Comparison of ENCODE assay signal across 16 mouse cellular contexts in genomic region chr9:75532461-75532860, GRCm38 (mm10).
"Had no signal": no experiment of that assay in that cellular context is flagged by ENCODE, and none has a peak within 500 bp of the region (broad histone marks: within the 10 kb centered on the region; RNA-seq: fewer than 3 reads in every experiment).

No protein-coding gene starts in this region.

- DNase-seq: lung, adult 2 months; lung, postnatal 14 days; lung, postnatal 36 days; right cerebral cortex, postnatal 14 days; thymus, adult 2 months; thymus, postnatal 25 days; thymus, postnatal 4 days had no signal

- H3K9ac ChIP-seq: lung, embryonic 15.5 days; midbrain, embryonic 13.5 days; midbrain, embryonic 15.5 days; neural tube, embryonic 12.5 days; stomach, embryonic 15.5 days had no signal

- H3K4me1 ChIP-seq: lung, embryonic 15.5 days; neural tube, embryonic 12.5 days; stomach, embryonic 15.5 days had no signal

- H3K27me3 ChIP-seq: lung, embryonic 15.5 days; megakaryocyte, embryonic 14.5 days; midbrain, embryonic 13.5 days; midbrain, embryonic 15.5 days; neural tube, embryonic 12.5 days; stomach, embryonic 15.5 days had no signal

- ATAC-seq: lung, postnatal 0 days; midbrain, embryonic 13.5 days; midbrain, embryonic 15.5 days had no signal

- H3K4me3 ChIP-seq: lung, embryonic 15.5 days; megakaryocyte, embryonic 14.5 days; midbrain, embryonic 13.5 days; midbrain, embryonic 15.5 days; neural tube, embryonic 12.5 days; stomach, embryonic 15.5 days had no signal

- H3K27ac ChIP-seq: lung, embryonic 15.5 days; macrophage; midbrain, embryonic 13.5 days; midbrain, embryonic 15.5 days; neural tube, embryonic 12.5 days; stomach, embryonic 15.5 days; stomach, postnatal 0 days had no signal
